Mouse (Mus musculus) layer of hippocampus, adult 2 months (tissue): ENCODE measurements around the gene Gm11549. TPM values are rescaled to one million over a fixed set of nuclear protein-coding genes. Genes with fewer than 3 reads are reported as not detected.
A peak's percentile ranks its signal among the peaks of the same experiment; 100 is the strongest.

Source experiments
- DNase-seq, 2 experiments: peaks; one replicate each; pipeline ENCODE4 v3.0.0; 2022; ENCODE audit warnings: low spot score in 2 of 2
- H3K27ac ChIP-seq: fragments of 200-600 bp; 2 replicates; pipeline ENCODE4 v1.8.1; 2022
- H3K4me3 ChIP-seq: fragments of 200-600 bp; 2 replicates; pipeline ENCODE4 v1.8.1; 2022; ENCODE audit warnings: mild to moderate bottlenecking
- CTCF ChIP-seq: fragments of 200-600 bp; conservative IDR thresholded peaks from 2 replicates; pipeline ENCODE4 v1.8.1; 2022; ENCODE audit warnings: antibody characterized with exemption, mild to moderate bottlenecking, moderate library complexity
- long read RNA-seq, 2 experiments: library from polyadenylated mRNA; stranded (forward); transcript quantifications; one replicate each; pipeline ENCODE4 v2.0.0; 2021; ENCODE audit warnings: borderline mapping rate in 2 of 2
- total RNA-seq, 2 experiments: library from RNA; stranded (reverse); gene quantifications; 2 replicates each; pipeline ENCODE4 v1.2.3; 2021

The Gm11549 gene
- total RNA-seq, result 1 to 10 TPM; 2.4 to 3.1 TPM
- long read RNA-seq, experiment 1, partial matches to known transcripts, result 0 of 3 reads
- long read RNA-seq, experiment 1, other reads (novel, unspliced or antisense), result 0 of 3 reads
- long read RNA-seq, experiment 2, transcript Gm11549-201 (3 exons, 2,829 nt), result major isoform, 5 of 6 reads
- long read RNA-seq, experiment 2, partial matches to known transcripts, result 0 of 6 reads
- long read RNA-seq, experiment 2, other reads (novel, unspliced or antisense), result 1 of 6 reads

GRCm38 (mm10) chr3:36521073-36522060 lies at the start of gene Gm11549:
Gene Gm11549 (minus strand): TSS chr3:36521813.
- no peak within 1 kb of the TSS for H3K27ac ChIP-seq
- DNase-seq, result peak in 1 of 2 experiments; percentile 21
- no peak for TF ChIP-seq CTCF
- H3K4me3 ChIP-seq, result peak within 1 kb of the TSS; percentile 57

DNA sequence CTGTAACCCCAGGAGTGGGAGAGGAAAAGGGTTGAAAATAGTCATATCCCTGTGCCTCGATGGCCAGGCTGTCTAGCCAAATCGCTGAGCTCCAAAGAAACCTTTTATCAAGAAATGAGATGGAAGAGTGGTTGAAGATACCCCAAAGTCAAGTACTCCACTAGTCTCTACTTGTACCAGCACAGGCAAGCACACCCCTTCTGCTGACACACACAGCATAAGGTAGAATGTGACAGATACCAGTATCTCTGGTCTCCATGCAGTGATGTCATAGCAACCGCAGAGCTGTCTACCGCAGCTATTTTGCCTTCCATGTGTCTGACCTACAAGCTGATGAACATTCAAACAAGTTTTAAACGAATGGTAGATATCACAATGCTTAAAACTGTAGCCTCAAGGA lies 48.2 kb upstream of the Gm11549 start:
- no peak for DNase-seq
- no peak overlapping the region for H3K27ac ChIP-seq
- no peak overlapping the region for H3K4me3 ChIP-seq
- no peak for TF ChIP-seq CTCF

- no peak for TF ChIP-seq CTCF
- no peak overlapping the region for H3K27ac ChIP-seq
- no peak overlapping the region for H3K4me3 ChIP-seq
- no peak for DNase-seq
Observed at GRCm38 (mm10) chr3:36563666-36564065, 42.1 kb upstream of the Gm11549 start.

GRCm38 (mm10) chr3:36559606-36560005 lies 38.0 kb upstream of the Gm11549 start:
- DNase-seq, result no peak
- Histone ChIP-seq H3K4me3 (no peak overlapping the region), H3K27ac (no peak overlapping the region)
- no peak for TF ChIP-seq CTCF

DNA sequence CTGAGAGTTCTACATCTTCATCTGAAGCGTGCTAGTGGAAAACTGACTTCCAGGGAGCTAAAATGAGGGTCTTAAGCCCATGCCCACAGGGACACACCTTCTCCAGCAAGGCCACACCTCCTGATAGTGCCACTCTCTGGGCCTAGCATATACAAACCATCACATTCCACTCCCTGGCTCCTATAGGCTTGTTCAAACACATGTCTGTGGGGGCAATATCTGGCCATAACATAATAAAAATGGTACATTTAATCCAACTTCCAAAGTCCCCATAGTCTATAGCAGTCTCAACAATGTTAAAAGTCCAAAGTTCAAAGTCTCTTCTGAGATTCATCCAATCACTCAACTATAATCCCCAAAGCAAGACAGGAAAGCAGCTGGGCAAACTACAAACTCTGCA lies 36.0 kb upstream of the Gm11549 start:
- TF ChIP-seq CTCF, result no peak
- no peak for DNase-seq
- H3K4me3 ChIP-seq, result no peak overlapping the region
- no peak overlapping the region for H3K27ac ChIP-seq

GRCm38 (mm10) chr3:36552406-36553047 lies 30.9 kb upstream of the Gm11549 start, which contains the start of gene Exosc9:
Gene Exosc9 (plus strand): TSS chr3:36552606.
- peak; percentile 94 to 98 for DNase-seq
- Histone ChIP-seq H3K4me3 (peak within 1 kb of the TSS; percentile 79), H3K27ac (peak within 1 kb of the TSS; percentile 93)
- TF ChIP-seq CTCF, result no peak

DNA sequence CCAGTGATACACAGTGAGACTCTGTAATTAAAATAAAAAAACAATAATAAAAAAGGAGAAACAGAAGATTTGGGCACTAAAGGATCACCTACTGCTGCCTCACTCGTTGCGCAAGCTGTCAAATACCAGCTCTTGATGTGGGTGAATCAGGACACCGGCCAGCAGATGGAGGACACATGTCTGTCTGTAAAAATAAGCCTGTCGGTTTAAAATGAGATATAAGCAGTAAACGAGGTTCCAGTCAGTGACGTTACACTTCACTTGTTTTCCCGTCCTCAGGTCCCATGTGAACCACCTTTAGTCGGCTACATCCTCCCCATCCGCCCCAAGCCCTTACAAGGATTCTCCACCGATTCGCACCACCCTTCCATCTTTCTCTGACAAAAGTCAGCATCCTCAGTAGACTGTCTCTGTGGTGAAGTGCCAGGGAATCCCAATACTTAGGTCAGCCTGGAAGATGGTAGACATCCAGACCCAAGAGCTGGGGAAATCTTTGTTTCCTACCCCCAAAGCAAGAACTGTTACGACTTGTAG lies 30.3 kb upstream of the Gm11549 start:
- Histone ChIP-seq H3K27ac (peak overlapping the region; percentile 93), H3K4me3 (peak overlapping the region; percentile 79)
- peak; percentile 16 to 41 for DNase-seq
- no peak for TF ChIP-seq CTCF

GRCm38 (mm10) chr3:36551343-36551742 lies 29.7 kb upstream of the Gm11549 start:
- Histone ChIP-seq H3K4me3 (peak overlapping the region; percentile 79), H3K27ac (peak overlapping the region; percentile 93)
- no peak for TF ChIP-seq CTCF
- DNase-seq, result peak in 1 of 2 experiments; percentile 23

- TF ChIP-seq CTCF, result no peak
- H3K4me3 ChIP-seq, result no peak overlapping the region
- DNase-seq, result no peak
- no peak overlapping the region for H3K27ac ChIP-seq
Observed at GRCm38 (mm10) chr3:36544961-36545360, 23.3 kb upstream of the Gm11549 start.

GRCm38 (mm10) chr3:36541399-36541798 lies 19.8 kb upstream of the Gm11549 start:
- no peak overlapping the region for H3K27ac ChIP-seq
- DNase-seq, result no peak
- no peak overlapping the region for H3K4me3 ChIP-seq
- TF ChIP-seq CTCF, result no peak

- no peak for DNase-seq
- TF ChIP-seq CTCF, result no peak
- Histone ChIP-seq H3K4me3 (no peak overlapping the region), H3K27ac (no peak overlapping the region)
Observed at GRCm38 (mm10) chr3:36540756-36541155, 19.1 kb upstream of the Gm11549 start.

- no peak for TF ChIP-seq CTCF
- H3K4me3 ChIP-seq, result no peak overlapping the region
- no peak for DNase-seq
- H3K27ac ChIP-seq, result no peak overlapping the region
Observed at GRCm38 (mm10) chr3:36537701-36538470, 16.3 kb upstream of the Gm11549 start.
